Mouse (Mus musculus) forebrain, postnatal 0 days (tissue): ENCODE results near the gene Rasal3. TPM values are rescaled to one million over a fixed set of nuclear protein-coding genes. Genes with fewer than 3 reads are reported as not detected.

Source experiments
- ATAC-seq: fragments of 200-750 bp; cut with Nextera tagmentation; 2 replicates; pipeline ENCODE4 v1.8.0; 2017; ENCODE audit warnings: mild to moderate bottlenecking, moderate library complexity
- DNase-seq: peaks from one replicate; pipeline ENCODE4 v3.0.0-alpha.2; 2015
- H3K27ac ChIP-seq: fragments of 300-500 bp; sonication (generic); 2 replicates; pipeline ENCODE4 v1.5.1; 2014; ENCODE audit warnings: low read depth, mild to moderate bottlenecking, antibody characterized with exemption, low read length, moderate library complexity, mixed read lengths
- H3K27me3 ChIP-seq: fragments of 300-500 bp; sonication (generic); 2 replicates; pipeline ENCODE4 v1.6.1; 2014; ENCODE audit warnings: mild to moderate bottlenecking, low read length, mixed read lengths; ENCODE audit not compliant: insufficient read depth
- H3K36me3 ChIP-seq: fragments of 300-500 bp; sonication (generic); 2 replicates; pipeline ENCODE4 v1.6.1; 2014; ENCODE audit warnings: mild to moderate bottlenecking, moderate library complexity; ENCODE audit not compliant: insufficient read depth
- H3K4me1 ChIP-seq: fragments of 300-500 bp; sonication (generic); 2 replicates; pipeline ENCODE4 v1.6.1; 2014; ENCODE audit warnings: antibody characterized with exemption; ENCODE audit not compliant: insufficient read depth
- H3K4me2 ChIP-seq: fragments of 300-500 bp; sonication (generic); 2 replicates; pipeline ENCODE4 v1.6.1; 2014; ENCODE audit warnings: low read depth, mild to moderate bottlenecking, moderate library complexity
- H3K4me3 ChIP-seq: fragments of 300-500 bp; sonication (generic); 2 replicates; pipeline ENCODE4 v1.5.1; 2014; ENCODE audit warnings: low read depth, low read length, mixed read lengths
- H3K9ac ChIP-seq: fragments of 300-500 bp; sonication (generic); 2 replicates; pipeline ENCODE4 v1.6.1; 2014; ENCODE audit warnings: mild to moderate bottlenecking
- H3K9me3 ChIP-seq: fragments of 300-500 bp; sonication (generic); 2 replicates; pipeline ENCODE4 v1.6.1; 2016; ENCODE audit warnings: low read length
- CTCF ChIP-seq: sonication (generic); IDR thresholded peaks from 2 replicates; pipeline ENCODE4 v1.5.1; 2016; ENCODE audit warnings: antibody characterized with exemption, control low read depth, low read depth
- WGBS: fragments of 180-500 bp; shearing (Covaris S2); extraction: QIAGEN DNeasy Blood & Tissue Kit; methylation state at CpG from one replicate; pipeline ENCODE4 v1.1.7; 2014; 5-methylcytosine and 5-hydroxymethylcytosine counted together
- polyA plus RNA-seq: library from polyadenylated mRNA; unstranded; fragments of >200 nt; fragmentation: Nextera tagmentation; extraction: Ambion mirVana; gene quantifications from 2 replicates; pipeline ENCODE4 v1.2.1, GENCODE M21; 2015
- total RNA-seq: library from RNA; depleted of rRNA; stranded (reverse); fragments of >200 nt; gene quantifications from 2 replicates; pipeline ENCODE4 v1.2.3, GENCODE M21; 2014

The Rasal3 gene
- total and polyA plus RNA-seq, 2 experiments from 2014 or later = 0.52 to 0.54 TPM

DNA sequence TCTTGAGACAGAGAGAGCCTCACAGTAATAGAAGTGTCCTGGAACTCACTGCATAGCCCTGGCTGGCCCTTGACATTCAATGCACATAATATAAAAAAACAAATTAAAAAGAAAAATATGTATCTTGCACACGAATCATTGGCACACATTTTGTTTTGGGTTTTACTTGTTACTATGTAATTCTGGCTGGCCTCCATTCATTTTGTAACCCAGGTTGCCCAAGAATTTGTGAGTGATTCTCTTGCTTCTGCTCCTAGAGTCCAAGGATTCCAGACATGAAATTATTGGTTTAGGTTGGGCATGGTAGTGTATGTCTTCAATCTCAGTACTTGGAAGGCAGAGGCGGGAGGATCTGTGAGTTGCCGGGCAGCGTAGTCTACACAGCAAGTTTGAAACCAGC, 33.7 kb upstream of the Rasal3 start:
- 93% methylated on average over 4 of the region's 4 CpGs for WGBS
- no peaks in the 10 kb centered on the region for H3K36me3 ChIP-seq
- H3K27ac ChIP-seq = no peak overlapping the region
- ATAC-seq (no peak), DNase-seq (no peak)
- no peak overlapping the region for H3K9ac ChIP-seq
- no peak overlapping the region for H3K4me3 ChIP-seq
- no peak overlapping the region for H3K4me2 ChIP-seq
- H3K4me1 ChIP-seq = no peaks in the 10 kb centered on the region
- no peak for TF ChIP-seq CTCF
- no peaks in the 10 kb centered on the region for H3K9me3 ChIP-seq
- 0 out of 2 replicates have a peak, but pooled peaks cover 4% of the 10 kb centered on the region for H3K27me3 ChIP-seq

DNA sequence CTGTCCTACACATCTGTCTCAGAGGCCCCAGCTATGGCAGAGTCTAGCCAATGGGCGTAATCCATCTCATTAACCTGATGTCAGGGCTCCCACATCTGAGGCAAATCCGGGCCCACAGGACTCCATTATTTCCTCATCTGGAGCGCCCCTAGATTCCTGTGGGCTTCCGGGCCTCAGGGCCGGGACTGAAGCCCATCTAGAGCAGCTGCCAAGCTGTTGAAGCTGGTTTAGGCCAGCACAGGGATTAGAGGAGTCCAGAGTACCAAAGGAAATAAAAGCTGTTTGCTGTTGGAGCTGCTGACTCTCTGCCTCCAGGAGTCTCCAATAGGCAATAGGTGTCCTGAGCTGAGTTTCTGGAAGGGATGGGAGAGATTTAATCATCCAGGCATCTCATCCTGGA, 31.8 kb upstream of the Rasal3 start:
- H3K36me3 ChIP-seq = no peaks in the 10 kb centered on the region
- DNase-seq = no peak
- H3K4me1 ChIP-seq = no peaks in the 10 kb centered on the region
- H3K9me3 ChIP-seq = no peaks in the 10 kb centered on the region
- TF ChIP-seq CTCF = no peak
- no peak overlapping the region for H3K27ac ChIP-seq
- no peaks in the 10 kb centered on the region for H3K27me3 ChIP-seq
- no peak overlapping the region for H3K4me3 ChIP-seq
- no peak for ATAC-seq
- 70% methylated on average over 5 of the region's 5 CpGs for WGBS
- no peak overlapping the region for H3K4me2 ChIP-seq
- H3K9ac ChIP-seq = no peak overlapping the region

DNA sequence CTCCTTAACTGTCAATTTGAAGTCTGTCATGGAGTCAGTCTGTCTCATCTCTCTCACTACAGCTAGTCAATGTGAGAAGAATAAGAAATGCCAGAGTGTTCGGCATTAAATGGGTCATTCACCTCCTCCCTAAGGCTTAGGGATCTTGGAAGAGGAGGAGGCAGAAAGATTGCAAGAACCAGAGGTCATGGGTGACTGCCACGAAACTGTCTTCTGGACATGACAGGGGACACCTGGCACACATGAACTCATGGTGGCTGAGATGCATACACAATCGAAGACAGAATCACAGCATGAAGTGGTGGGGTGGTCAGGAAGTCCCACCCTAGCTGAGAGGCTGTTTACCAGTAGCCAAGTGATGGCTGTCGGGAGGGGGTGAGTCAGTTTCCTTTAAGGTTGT, 30.9 kb upstream of the Rasal3 start:
- no peak for TF ChIP-seq CTCF
- no peak for ATAC-seq
- no peak overlapping the region for H3K27ac ChIP-seq
- no peaks in the 10 kb centered on the region for H3K27me3 ChIP-seq
- H3K9me3 ChIP-seq = no peaks in the 10 kb centered on the region
- H3K4me1 ChIP-seq = no peaks in the 10 kb centered on the region
- H3K9ac ChIP-seq = no peak overlapping the region
- no peak overlapping the region for H3K4me2 ChIP-seq
- no peak for DNase-seq
- no peak overlapping the region for H3K4me3 ChIP-seq
- H3K36me3 ChIP-seq = no peaks in the 10 kb centered on the region
- 78% methylated on average over 4 of the region's 4 CpGs for WGBS

DNA sequence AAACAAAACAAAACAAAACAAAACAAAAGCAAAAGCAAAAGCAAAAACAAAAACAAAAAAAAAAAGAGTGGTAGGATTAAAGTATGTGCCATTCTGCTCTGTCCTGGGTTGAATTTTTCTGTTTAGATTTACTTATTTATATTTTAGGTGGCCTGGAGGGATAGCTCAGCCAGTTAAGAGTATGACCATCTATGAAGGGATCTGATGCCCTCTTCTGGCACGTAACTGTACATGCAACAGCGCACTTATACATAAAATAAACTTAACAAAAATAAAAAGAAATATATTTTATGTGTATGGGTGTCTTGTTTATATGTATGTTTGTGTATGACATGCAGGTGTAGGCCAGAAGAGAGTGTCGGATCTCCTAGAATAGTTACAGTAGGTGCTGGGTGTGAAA, 28.6 kb upstream of the Rasal3 start:
- Histone ChIP-seq H3K27ac (no peak overlapping the region), H3K9ac (no peak overlapping the region), H3K4me2 (no peak overlapping the region), H3K9me3 (no peaks in the 10 kb centered on the region), H3K4me3 (no peak overlapping the region), H3K36me3 (no peaks in the 10 kb centered on the region), H3K27me3 (no peaks in the 10 kb centered on the region), H3K4me1 (no peaks in the 10 kb centered on the region)
- DNase-seq (peak; percentile 34), ATAC-seq (no peak)
- WGBS = 61% methylated on average over 3 of the region's 3 CpGs
- TF ChIP-seq CTCF = peak; percentile 60

DNA sequence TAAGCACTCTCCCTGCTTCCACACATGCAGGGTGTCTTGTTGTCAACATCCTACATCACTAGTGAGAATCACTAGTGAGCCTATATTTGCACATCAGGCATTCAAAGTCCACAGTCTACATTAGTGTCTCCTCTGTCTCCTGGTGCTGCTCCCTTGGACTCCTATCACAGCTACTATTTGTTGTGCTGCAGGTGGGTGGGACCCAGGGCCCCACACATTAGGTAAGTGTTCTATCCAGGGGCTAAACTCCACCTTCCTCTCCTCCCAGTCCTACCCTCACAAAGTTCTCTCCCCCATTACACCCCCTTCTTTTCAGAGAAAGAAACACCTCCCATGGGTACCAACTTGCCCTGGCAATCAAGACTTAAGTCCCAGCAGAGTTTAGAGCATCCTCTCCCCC, 23.2 kb upstream of the Rasal3 start:
- Histone ChIP-seq H3K36me3 (no peaks in the 10 kb centered on the region), H3K4me2 (no peak overlapping the region), H3K9me3 (no peaks in the 10 kb centered on the region), H3K9ac (no peak overlapping the region), H3K4me3 (no peak overlapping the region), H3K4me1 (no peaks in the 10 kb centered on the region), H3K27me3 (no peaks in the 10 kb centered on the region; the same call in 1 of the 2 replicates), H3K27ac (no peak overlapping the region)
- ATAC-seq = no peak
- DNase-seq = no peak
- no peak for TF ChIP-seq CTCF

DNA sequence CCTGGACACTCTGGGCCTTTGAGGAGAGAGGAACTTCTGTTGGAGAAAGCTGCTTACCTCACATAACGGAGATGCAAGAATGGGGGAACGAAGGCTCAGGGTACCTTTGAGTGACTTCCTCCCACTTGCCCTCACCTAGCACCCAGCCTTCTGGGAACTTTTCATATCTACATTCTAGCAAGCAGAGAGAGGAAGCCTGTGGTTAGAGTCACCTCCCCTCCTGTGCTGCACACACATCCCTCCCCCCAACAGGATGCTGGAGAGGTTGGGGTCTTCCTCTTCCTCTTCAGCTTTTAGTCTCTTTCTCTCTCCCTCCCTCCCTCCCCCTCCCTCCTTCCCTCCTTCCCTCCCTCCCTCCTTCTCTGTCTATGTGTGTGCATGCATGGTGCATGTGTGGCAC, 20.7 kb upstream of the Rasal3 start, which contains the start of gene Pglyrp2:
TSS of gene Pglyrp2 (minus strand) at position 134 of the 400 bp plus-strand sequence.
- 85% methylated on average over 2 of the region's 2 CpGs for WGBS
- Histone ChIP-seq H3K4me1 (no peaks in the 10 kb centered on the region), H3K27ac (no peak within 1 kb of the TSS), H3K27me3 (no peaks in the 10 kb centered on the region; the same call in 1 of the 2 replicates), H3K4me2 (no peak within 1 kb of the TSS), H3K9ac (no peak within 1 kb of the TSS), H3K36me3 (no peaks in the 10 kb centered on the region), H3K4me3 (no peak within 1 kb of the TSS), H3K9me3 (no peaks in the 10 kb centered on the region)
- TF ChIP-seq CTCF = no peak
- ATAC-seq (no peak), DNase-seq (no peak)

DNA sequence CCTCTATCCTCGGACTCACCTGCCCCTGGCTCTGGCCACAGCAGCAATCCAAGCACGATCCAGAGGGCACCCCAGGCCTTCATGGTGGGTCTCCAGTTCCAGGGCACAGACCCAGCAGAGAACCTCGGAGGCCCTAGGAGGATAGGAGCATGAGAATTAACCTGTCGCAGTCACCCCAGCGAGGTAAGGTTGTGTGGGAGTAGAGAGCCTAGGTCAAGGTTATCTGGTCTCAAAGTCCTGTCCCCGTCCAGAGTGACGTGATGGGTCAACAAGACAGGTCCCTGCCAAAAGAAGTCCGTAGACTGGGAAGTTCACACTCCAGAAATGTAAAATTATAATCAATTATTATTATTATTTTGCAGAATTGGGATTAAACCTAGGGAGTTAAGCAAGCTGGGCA, 17.4 kb upstream of the Rasal3 start:
- Histone ChIP-seq H3K4me3 (no peak overlapping the region), H3K9ac (no peak overlapping the region), H3K27me3 (no peaks in the 10 kb centered on the region), H3K36me3 (no peaks in the 10 kb centered on the region), H3K27ac (no peak overlapping the region), H3K9me3 (no peaks in the 10 kb centered on the region), H3K4me2 (no peak overlapping the region), H3K4me1 (no peaks in the 10 kb centered on the region)
- DNase-seq (no peak), ATAC-seq (no peak)
- TF ChIP-seq CTCF = no peak
- WGBS = 86% methylated on average over 8 of the region's 8 CpGs

DNA sequence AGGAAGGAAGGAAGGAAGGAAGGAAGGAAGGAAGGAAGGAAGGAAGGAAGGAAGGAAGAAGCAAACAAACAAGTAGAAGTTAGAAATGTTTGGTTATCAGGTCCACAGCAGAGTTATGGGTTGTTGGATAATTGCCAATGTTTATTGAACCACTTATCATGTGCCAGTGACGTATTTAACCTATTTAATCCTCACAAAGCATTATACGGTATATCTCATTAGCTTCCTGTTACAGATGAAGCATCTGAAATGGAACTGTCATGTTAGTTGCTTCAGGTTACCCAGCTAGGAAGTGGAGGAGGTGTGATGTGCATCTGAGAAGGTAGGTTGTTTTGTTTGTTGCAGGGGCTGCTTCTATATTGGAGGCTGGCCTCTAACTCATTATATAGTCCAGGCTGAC, 16.6 kb upstream of the Rasal3 start:
- no peak for TF ChIP-seq CTCF
- Histone ChIP-seq H3K9me3 (no peaks in the 10 kb centered on the region), H3K4me2 (no peak overlapping the region), H3K27me3 (no peaks in the 10 kb centered on the region), H3K4me3 (no peak overlapping the region), H3K4me1 (no peaks in the 10 kb centered on the region), H3K9ac (no peak overlapping the region), H3K36me3 (no peaks in the 10 kb centered on the region), H3K27ac (no peak overlapping the region)
- WGBS = 72% methylated on average over 2 of the region's 2 CpGs
- DNase-seq (no peak), ATAC-seq (no peak)
